Mouse (Mus musculus) thymus, adult 2 months (tissue): ENCODE data around the gene Cog5. TPM values are rescaled to one million over a fixed set of nuclear protein-coding genes. Genes with fewer than 3 reads are reported as not detected.

Source experiments
- DNase-seq: peaks from one replicate; pipeline ENCODE4 v3.0.0; 2021
- H3K27ac ChIP-seq: fragments of 200-500 bp; 2 replicates; pipeline ENCODE4 v1.5.1; 2012; ENCODE audit warnings: low read length, control low read depth; ENCODE audit not compliant: control insufficient read depth, insufficient read depth
- H3K27me3 ChIP-seq: fragments of 200-500 bp; 2 replicates; pipeline ENCODE4 v1.6.1; 2012; ENCODE audit warnings: mild to moderate bottlenecking, low read length, moderate library complexity, mixed read lengths; ENCODE audit not compliant: control insufficient read depth, insufficient read depth
- H3K36me3 ChIP-seq: fragments of 200-500 bp; 2 replicates; pipeline ENCODE4 v1.6.1; 2012; ENCODE audit warnings: mild to moderate bottlenecking, low read length, moderate library complexity; ENCODE audit not compliant: control insufficient read depth, insufficient read depth
- H3K4me1 ChIP-seq: fragments of 200-500 bp; replicated peaks from 2 replicates; pipeline ENCODE4 v1.6.1; 2012; ENCODE audit warnings: low read length; ENCODE audit not compliant: control insufficient read depth, insufficient read depth
- H3K4me3 ChIP-seq: fragments of 200-500 bp; 2 replicates; pipeline ENCODE4 v1.5.1; 2012; ENCODE audit warnings: mild to moderate bottlenecking, low read length, control low read depth, moderate library complexity; ENCODE audit not compliant: control insufficient read depth, insufficient read depth
- CTCF ChIP-seq: fragments of 200-500 bp; IDR thresholded peaks from 2 replicates; pipeline ENCODE4 v1.5.1; 2012; ENCODE audit warnings: mild to moderate bottlenecking, control low read depth, low read length, moderate library complexity, borderline replicate concordance; ENCODE audit not compliant: control insufficient read depth, poor library complexity, insufficient read depth; ENCODE audit errors: extremely low read depth
- POLR2A ChIP-seq: fragments of 200-500 bp; IDR thresholded peaks from 2 replicates; pipeline ENCODE4 v1.6.1; 2012; ENCODE audit warnings: mild to moderate bottlenecking, low read length, control low read depth, moderate library complexity; ENCODE audit not compliant: control insufficient read depth, poor library complexity, insufficient read depth; ENCODE audit errors: extremely low read depth
- WGBS: fragments of 180-500 bp; shearing (Covaris S2); methylation state at CpG from one replicate; pipeline ENCODE4 v1.1.7; 2018; 5-methylcytosine and 5-hydroxymethylcytosine counted together
- polyA plus RNA-seq: library from polyadenylated mRNA; depleted of rRNA; stranded (reverse); fragments of >200 nt; gene quantifications from 2 replicates; pipeline ENCODE4 v1.2.3, GENCODE M21; 2012

The Cog5 gene
- polyA plus RNA-seq, 1 experiment, result 40.6 TPM

GRCm38 (mm10) chr12:31724576-31724975, 69.9 kb downstream of the Cog5 start:
- TF ChIP-seq POLR2A (no peak), CTCF (no peak)
- DNase-seq, result no peak
- Histone ChIP-seq H3K4me1 (no peaks in the 10 kb centered on the region), H3K4me3 (no peak overlapping the region), H3K36me3 (no peaks in the 10 kb centered on the region), H3K27me3 (no peaks in the 10 kb centered on the region), H3K27ac (no peak overlapping the region)
- WGBS, result 96% methylated on average over 3 of the region's 3 CpGs

- Histone ChIP-seq H3K27me3 (no peaks in the 10 kb centered on the region), H3K36me3 (no peaks in the 10 kb centered on the region), H3K4me3 (no peak overlapping the region), H3K4me1 (no peaks in the 10 kb centered on the region), H3K27ac (no peak overlapping the region)
- TF ChIP-seq CTCF, result no peak
- no peak for TF ChIP-seq POLR2A
- DNase-seq, result no peak
- 97% methylated on average over 12 of the region's 12 CpGs for WGBS
Observed at GRCm38 (mm10) chr12:31725511-31726275, 71.0 kb downstream of the Cog5 start.

- Histone ChIP-seq H3K4me3 (no peak overlapping the region), H3K27ac (no peak overlapping the region), H3K36me3 (no peaks in the 10 kb centered on the region), H3K27me3 (no peaks in the 10 kb centered on the region), H3K4me1 (no peaks in the 10 kb centered on the region)
- no peak for DNase-seq
- 93% methylated on average over 1 of the region's 1 CpGs for WGBS
- TF ChIP-seq CTCF (no peak), POLR2A (no peak)
Observed at GRCm38 (mm10) chr12:31726707-31727106, 72.0 kb downstream of the Cog5 start.

- no peak for TF ChIP-seq CTCF
- TF ChIP-seq POLR2A, result no peak
- DNase-seq, result no peak
- no peak overlapping the region for H3K27ac ChIP-seq
- H3K4me3 ChIP-seq, result no peak overlapping the region
- H3K4me1 ChIP-seq, result no peaks in the 10 kb centered on the region
- no peaks in the 10 kb centered on the region for H3K27me3 ChIP-seq
- H3K36me3 ChIP-seq, result no peaks in the 10 kb centered on the region
- WGBS, result 93% methylated on average over 1 of the region's 1 CpGs
Observed at GRCm38 (mm10) chr12:31730126-31730525, 75.5 kb downstream of the Cog5 start.

GRCm38 (mm10) chr12:31734616-31735015, 79.9 kb downstream of the Cog5 start:
- no peak for DNase-seq
- Histone ChIP-seq H3K27ac (no peak overlapping the region), H3K4me1 (no peaks in the 10 kb centered on the region), H3K27me3 (no peaks in the 10 kb centered on the region), H3K36me3 (no peaks in the 10 kb centered on the region), H3K4me3 (no peak overlapping the region)
- TF ChIP-seq CTCF (no peak), POLR2A (no peak)
- WGBS, result 94% methylated on average over 2 of the region's 2 CpGs

GRCm38 (mm10) chr12:31747301-31747700, 92.6 kb downstream of the Cog5 start:
- Histone ChIP-seq H3K4me3 (no peak overlapping the region), H3K27me3 (no peaks in the 10 kb centered on the region), H3K27ac (no peak overlapping the region), H3K36me3 (no peaks in the 10 kb centered on the region), H3K4me1 (no peaks in the 10 kb centered on the region)
- no peak for DNase-seq
- TF ChIP-seq POLR2A (no peak), CTCF (no peak)
- 97% methylated on average over 8 of the region's 8 CpGs for WGBS

- Histone ChIP-seq H3K27ac (no peak overlapping the region), H3K4me1 (no peaks in the 10 kb centered on the region), H3K36me3 (no peaks in the 10 kb centered on the region), H3K4me3 (no peak overlapping the region), H3K27me3 (no peaks in the 10 kb centered on the region)
- 97% methylated on average over 4 of the region's 4 CpGs for WGBS
- DNase-seq, result no peak
- TF ChIP-seq CTCF (no peak), POLR2A (no peak)
Observed at GRCm38 (mm10) chr12:31749846-31750245, 95.2 kb downstream of the Cog5 start.

- Histone ChIP-seq H3K36me3 (no peaks in the 10 kb centered on the region), H3K4me1 (peaks cover 2% of the 10 kb centered on the region), H3K27me3 (no peaks in the 10 kb centered on the region), H3K4me3 (no peak overlapping the region), H3K27ac (no peak overlapping the region)
- TF ChIP-seq CTCF (no peak), POLR2A (no peak)
- DNase-seq, result no peak
- 80% methylated on average over 2 of the region's 2 CpGs for WGBS
Observed at GRCm38 (mm10) chr12:31754465-31754864, 99.8 kb downstream of the Cog5 start.
